Mouse (Mus musculus) embryonic facial prominence, embryonic 14.5 days (tissue): ENCODE results near the gene Scarf2. TPM values are rescaled to one million over a fixed set of nuclear protein-coding genes. Genes with fewer than 3 reads are reported as not detected.
A peak's percentile ranks its signal among the peaks of the same experiment; 100 is the strongest.

Experiments used
- ATAC-seq: fragments of 200-750 bp; cut with Nextera tagmentation; 2 replicates; pipeline ENCODE4 v1.8.0; 2017; ENCODE audit warnings: low read depth, moderate number of reproducible peaks, moderate TSS enrichment
- DNase-seq: peaks from one replicate; pipeline ENCODE4 v3.0.0-alpha.2; 2015; ENCODE audit warnings: low spot score
- H3K27ac ChIP-seq: fragments of 300-500 bp; sonication (generic); replicated peaks from 2 replicates; pipeline ENCODE4 v1.5.1; 2014; ENCODE audit warnings: low read depth, mild to moderate bottlenecking, low read length, moderate library complexity
- H3K27me3 ChIP-seq: fragments of 300-500 bp; sonication (generic); replicated peaks from 2 replicates; pipeline ENCODE4 v1.6.1; 2014; ENCODE audit warnings: low read length; ENCODE audit not compliant: control insufficient read depth, insufficient read depth
- H3K36me3 ChIP-seq: fragments of 300-500 bp; sonication (generic); 2 replicates; pipeline ENCODE4 v1.6.1; 2014; ENCODE audit warnings: low read length, mixed read lengths; ENCODE audit not compliant: control insufficient read depth, insufficient read depth
- H3K4me1 ChIP-seq: fragments of 300-500 bp; sonication (generic); 2 replicates; pipeline ENCODE4 v1.6.1; 2014; ENCODE audit warnings: antibody characterized with exemption, low read length; ENCODE audit not compliant: control insufficient read depth, insufficient read depth
- H3K4me2 ChIP-seq: fragments of 300-500 bp; sonication (generic); 2 replicates; pipeline ENCODE4 v1.6.1; 2014; ENCODE audit warnings: low read depth, mild to moderate bottlenecking, low read length, moderate library complexity, mixed read lengths
- H3K4me3 ChIP-seq: fragments of 300-500 bp; sonication (generic); 2 replicates; pipeline ENCODE4 v1.5.1; 2014; ENCODE audit warnings: low read depth, mild to moderate bottlenecking, low read length
- H3K9ac ChIP-seq: fragments of 300-500 bp; sonication (generic); 2 replicates; pipeline ENCODE4 v1.6.1; 2014; ENCODE audit warnings: low read depth, mild to moderate bottlenecking, low read length, moderate library complexity, mixed read lengths
- H3K9me3 ChIP-seq: fragments of 300-500 bp; sonication (generic); 2 replicates; pipeline ENCODE4 v1.6.1; 2016; ENCODE audit warnings: low read length; ENCODE audit not compliant: control insufficient read depth
- WGBS: fragments of 180-500 bp; shearing (Covaris S2); extraction: QIAGEN DNeasy Blood & Tissue Kit; methylation state at CpG from one replicate; pipeline ENCODE4 v1.1.7; 2014; 5-methylcytosine and 5-hydroxymethylcytosine counted together
- polyA plus RNA-seq: library from polyadenylated mRNA; unstranded; fragments of >200 nt; fragmentation: Nextera tagmentation; extraction: Ambion mirVana; gene quantifications from 2 replicates; pipeline ENCODE4 v1.2.1, GENCODE M21; 2014

Gene Scarf2
- polyA plus RNA-seq, 1 experiment from 2014 or later = 34.5 TPM

DNA sequence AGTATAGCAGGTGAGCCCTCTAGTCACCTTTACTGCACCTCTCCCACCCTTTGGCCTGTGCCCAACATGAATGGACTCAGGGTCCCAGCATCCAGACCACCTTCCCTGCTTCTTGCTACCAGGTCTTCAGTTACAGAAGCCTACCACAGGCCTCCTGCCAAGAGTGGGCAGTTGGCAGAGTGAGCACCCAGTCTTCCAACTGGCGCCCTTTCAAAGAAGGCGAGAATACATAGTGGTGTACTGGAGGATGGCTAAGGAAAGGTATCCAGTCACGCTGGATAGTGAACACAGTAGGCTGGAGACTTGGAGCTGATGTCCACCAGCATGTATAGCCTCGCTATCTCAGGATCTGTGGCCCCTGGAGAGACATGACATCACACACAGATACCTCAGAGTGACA, 3.0 kb upstream of the Scarf2 start:
- Histone ChIP-seq H3K4me1 (peaks cover 11% of the 10 kb centered on the region), H3K36me3 (peaks cover 54% of the 10 kb centered on the region), H3K9ac (no peak overlapping the region), H3K4me2 (no peak overlapping the region), H3K27ac (no peak overlapping the region), H3K27me3 (no peaks in the 10 kb centered on the region), H3K4me3 (no peak overlapping the region), H3K9me3 (no peaks in the 10 kb centered on the region)
- ATAC-seq = no peak
- 90% methylated on average over 4 of the region's 4 CpGs for WGBS
- DNase-seq = no peak

DNA sequence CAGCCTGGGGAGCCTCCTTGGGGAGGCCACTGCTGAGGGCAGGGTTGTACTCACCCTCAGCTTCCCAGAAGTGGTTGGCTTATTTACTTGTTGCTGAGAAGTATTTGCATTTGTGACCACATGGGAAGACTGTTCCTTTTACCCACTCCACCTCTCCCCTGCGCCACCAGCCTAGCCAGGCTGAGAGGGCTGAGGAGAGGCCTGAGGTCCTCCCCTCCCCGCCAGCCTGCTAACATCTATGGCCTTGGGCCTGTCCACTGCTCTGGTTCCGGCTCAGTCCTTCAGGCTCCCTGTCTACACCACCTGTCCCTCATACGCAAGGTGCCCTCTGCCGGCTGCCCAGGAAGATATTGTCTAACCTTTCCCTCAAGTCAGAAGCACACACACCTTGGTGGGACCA, 1.4 kb upstream of the Scarf2 start:
- H3K27me3 ChIP-seq = 0 out of 2 replicates have a peak, but pooled peaks cover 2% of the 10 kb centered on the region
- peaks cover 25% of the 10 kb centered on the region for H3K4me1 ChIP-seq
- H3K9me3 ChIP-seq = no peaks in the 10 kb centered on the region
- ATAC-seq (no peak), DNase-seq (no peak)
- H3K4me2 ChIP-seq = no peak overlapping the region
- WGBS = 68% methylated on average over 5 of the region's 5 CpGs
- H3K4me3 ChIP-seq = no peak overlapping the region
- no peak overlapping the region for H3K27ac ChIP-seq
- H3K36me3 ChIP-seq = peaks cover 38% of the 10 kb centered on the region
- H3K9ac ChIP-seq = peak overlapping the region; percentile 96; the same call in 1 of the 2 replicates

- peak overlapping the region; percentile 84 for H3K4me3 ChIP-seq
- H3K9me3 ChIP-seq = no peaks in the 10 kb centered on the region
- peaks cover 33% of the 10 kb centered on the region for H3K4me1 ChIP-seq
- H3K4me2 ChIP-seq = peak overlapping the region; percentile 80
- H3K27ac ChIP-seq = peak overlapping the region; percentile 98
- DNase-seq (no peak), ATAC-seq (no peak)
- peak overlapping the region; percentile 96 for H3K9ac ChIP-seq
- peaks cover 29% of the 10 kb centered on the region for H3K36me3 ChIP-seq
- peaks cover 8% of the 10 kb centered on the region; the same call in 1 of the 2 replicates for H3K27me3 ChIP-seq
These were observed 563 bp upstream of the Scarf2 start for GRCm38 (mm10) chr16:17796519-17796918.

- DNase-seq = peak; percentile 39
These were observed 780 bp downstream of the Scarf2 start for GRCm38 (mm10) chr16:17797812-17798311.

DNA sequence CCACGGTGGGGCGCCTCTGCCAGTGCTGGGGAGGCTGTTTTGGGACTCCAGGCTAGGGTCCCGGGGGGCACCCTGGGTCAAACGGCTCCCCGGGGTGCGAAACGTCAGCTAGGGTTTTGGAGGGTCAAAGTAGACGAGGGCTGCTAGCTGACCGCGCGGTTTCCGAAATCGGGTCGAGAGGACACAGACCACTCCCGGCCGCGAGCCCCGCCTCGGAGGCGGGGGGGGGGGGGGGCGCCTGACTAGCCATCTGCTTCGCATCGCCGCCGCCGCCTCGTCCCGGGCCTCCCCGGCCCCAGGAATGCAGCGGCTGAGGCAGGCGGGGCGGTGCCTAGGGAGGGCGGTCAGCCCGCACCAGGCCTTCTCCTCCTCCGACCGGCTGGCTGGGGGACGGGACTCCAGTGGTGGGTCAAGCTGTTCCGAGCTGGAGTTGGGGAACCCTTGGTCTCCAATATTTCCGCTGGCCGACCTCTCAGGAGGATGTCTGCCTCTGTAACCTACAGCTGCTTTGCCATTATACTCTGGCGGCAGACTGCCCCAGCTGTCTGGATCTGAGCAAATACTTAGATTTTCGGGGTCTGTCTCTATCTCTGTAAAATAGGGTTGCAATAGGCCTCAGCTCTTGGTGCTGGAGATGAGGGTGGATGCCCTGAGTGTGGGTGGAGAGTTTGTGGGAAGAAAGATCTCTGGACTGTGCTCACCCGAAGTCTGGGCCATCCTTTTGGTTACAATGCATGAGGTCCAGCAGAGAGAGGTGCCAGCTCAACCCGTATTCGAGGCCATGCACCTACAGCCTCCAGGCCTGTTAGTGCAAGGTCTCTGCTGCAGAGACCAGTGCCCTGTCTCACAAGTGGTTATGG, 1.5 kb downstream of the Scarf2 start:
- Histone ChIP-seq H3K36me3 (peaks cover 20% of the 10 kb centered on the region; the same call in 1 of the 2 replicates), H3K9ac (peak overlapping the region; percentile 96), H3K27ac (peak overlapping the region; percentile 98), H3K9me3 (no peaks in the 10 kb centered on the region), H3K4me1 (peaks cover 53% of the 10 kb centered on the region), H3K4me2 (peak overlapping the region; percentile 80), H3K4me3 (peak overlapping the region; percentile 84), H3K27me3 (peaks cover 29% of the 10 kb centered on the region)
- DNase-seq = peak; percentile 80
- peak; percentile 60 for ATAC-seq
- WGBS = 9% methylated on average over 11 of the region's 45 CpGs

More at GRCm38 (mm10) chr16:17797812-17798311, 780 bp downstream of the Scarf2 start:
- peak; percentile 35; the same call in 1 of the 2 replicates for ATAC-seq
- Histone ChIP-seq H3K27ac (peak overlapping the region; percentile 98), H3K4me3 (peak overlapping the region; percentile 84), H3K36me3 (peaks cover 20% of the 10 kb centered on the region; the same call in 1 of the 2 replicates), H3K4me1 (peaks cover 46% of the 10 kb centered on the region), H3K27me3 (peaks cover 22% of the 10 kb centered on the region), H3K9me3 (no peaks in the 10 kb centered on the region), H3K4me2 (peak overlapping the region; percentile 80), H3K9ac (peak overlapping the region; percentile 96)
- 2% methylated on average over 28 of the region's 29 CpGs for WGBS

- Histone ChIP-seq H3K4me2 (peak overlapping the region; percentile 80), H3K27ac (no peak overlapping the region), H3K4me3 (peak overlapping the region; percentile 8; the same call in 1 of the 2 replicates), H3K27me3 (peaks cover 36% of the 10 kb centered on the region), H3K4me1 (peaks cover 63% of the 10 kb centered on the region), H3K36me3 (peaks cover 21% of the 10 kb centered on the region; the same call in 1 of the 2 replicates), H3K9me3 (no peaks in the 10 kb centered on the region), H3K9ac (0 out of 2 replicates have a peak overlapping the region, but pooled peaks have one; percentile 20)
- no peak for ATAC-seq
- DNase-seq = no peak
These were observed 2.5 kb downstream of the Scarf2 start for GRCm38 (mm10) chr16:17799584-17799983.

GRCm38 (mm10) chr16:17801777-17802455, 4.8 kb downstream of the Scarf2 start:
- Histone ChIP-seq H3K9ac (peak overlapping the region; percentile 54; the same call in 1 of the 2 replicates), H3K27me3 (peaks cover 42% of the 10 kb centered on the region), H3K4me2 (peak overlapping the region; percentile 59), H3K4me3 (peak overlapping the region; percentile 32; the same call in 1 of the 2 replicates), H3K4me1 (peaks cover 78% of the 10 kb centered on the region), H3K9me3 (no peaks in the 10 kb centered on the region), H3K27ac (no peak overlapping the region), H3K36me3 (peaks cover 31% of the 10 kb centered on the region)
- 19% methylated on average over 7 of the region's 7 CpGs for WGBS
- no peak for ATAC-seq
- DNase-seq = peak; percentile 36

GRCm38 (mm10) chr16:17802456-17802838, 5.4 kb downstream of the Scarf2 start:
- Histone ChIP-seq H3K9ac (peak overlapping the region; percentile 54), H3K27ac (no peak overlapping the region), H3K9me3 (no peaks in the 10 kb centered on the region), H3K4me2 (peak overlapping the region; percentile 59), H3K4me1 (peaks cover 83% of the 10 kb centered on the region), H3K4me3 (peak overlapping the region; percentile 32), H3K27me3 (peaks cover 42% of the 10 kb centered on the region), H3K36me3 (peaks cover 36% of the 10 kb centered on the region)
- no peak for ATAC-seq
- 15% methylated on average over 17 of the region's 18 CpGs for WGBS
- no peak for DNase-seq
